ENCODE assay signal across 8 mouse cellular contexts in genomic region chr16:64872841-64873240, GRCm38 (mm10). TPM values are rescaled to one million over a fixed set of nuclear protein-coding genes. Genes with fewer than 3 reads are reported as not detected.
A peak's percentile ranks its signal among the peaks of the same experiment; 100 is the strongest.
DNase-seq lines count a peak whose midpoint lies in the region; ATAC-seq and TF ChIP-seq lines count a peak whose summit lies in the region.

No protein-coding gene starts in this region.

- no peaks in the 10 kb centered on the region for H3K9me3 ChIP-seq in kidney, postnatal 0 days (replicated peaks; ENCODE audit: low read length)
- H3K9me3 ChIP-seq in hindbrain, embryonic 14.5 days (ENCODE audit: control insufficient read depth, low read length): no peaks in the 10 kb centered on the region
- H3K9me3 ChIP-seq in midbrain, embryonic 14.5 days (ENCODE audit: control insufficient read depth, low read length): no peaks in the 10 kb centered on the region

- H3K27ac ChIP-seq in kidney, postnatal 0 days: 0 out of 2 replicates have a peak overlapping the region, but pooled peaks have one; percentile 34
- no peak overlapping the region for H3K27ac ChIP-seq in brown adipose tissue, adult 24 weeks (replicated peaks; ENCODE audit: low read depth, low read length)
- no peak overlapping the region for H3K27ac ChIP-seq in hindbrain, embryonic 14.5 days
- no peak overlapping the region for H3K27ac ChIP-seq in midbrain, embryonic 14.5 days (replicated peaks; ENCODE audit: low read depth, low read length)

- 6% methylated on average over 7 of the region's 7 CpGs for WGBS in kidney, postnatal 0 days
- WGBS in hindbrain, embryonic 14.5 days: 9% methylated on average over 7 of the region's 7 CpGs
- 15% methylated on average over 7 of the region's 7 CpGs for WGBS in midbrain, embryonic 14.5 days

- H3K4me2 ChIP-seq in kidney, postnatal 0 days (ENCODE audit: low read length): peak overlapping the region; percentile 64
- peak overlapping the region; percentile 73 for H3K4me2 ChIP-seq in hindbrain, embryonic 14.5 days (replicated peaks)
- H3K4me2 ChIP-seq in midbrain, embryonic 14.5 days (ENCODE audit: low read length): peak overlapping the region; percentile 58

- H3K4me3 ChIP-seq in kidney, postnatal 0 days (replicated peaks; ENCODE audit: low read depth, low read length): peak overlapping the region; percentile 82
- peak overlapping the region; percentile 45; the same call in 1 of the 2 replicates for H3K4me3 ChIP-seq in brown adipose tissue, adult 24 weeks (ENCODE audit: insufficient read depth, low read depth, low read length)
- H3K4me3 ChIP-seq in hindbrain, embryonic 14.5 days (replicated peaks; ENCODE audit: low read length): peak overlapping the region; percentile 13; the same call in 1 of the 2 replicates
- H3K4me3 ChIP-seq in midbrain, embryonic 14.5 days (replicated peaks; ENCODE audit: low read depth, low read length): no peak overlapping the region

- H3K36me3 ChIP-seq in kidney, postnatal 0 days (ENCODE audit: insufficient read depth, low read length): no peaks in the 10 kb centered on the region
- no peaks in the 10 kb centered on the region for H3K36me3 ChIP-seq in hindbrain, embryonic 14.5 days (replicated peaks; ENCODE audit: control insufficient read depth, insufficient read depth)
- no peaks in the 10 kb centered on the region for H3K36me3 ChIP-seq in midbrain, embryonic 14.5 days (ENCODE audit: control insufficient read depth, insufficient read depth, low read length)

- H3K4me1 ChIP-seq in kidney, postnatal 0 days (replicated peaks; ENCODE audit: insufficient read depth, low read length): 0 out of 2 replicates have a peak, but pooled peaks cover 3% of the 10 kb centered on the region
- no peaks in the 10 kb centered on the region for H3K4me1 ChIP-seq in brown adipose tissue, adult 24 weeks (ENCODE audit: control insufficient read depth, insufficient read depth, insufficient read length, low read length)
- no peaks in the 10 kb centered on the region for H3K4me1 ChIP-seq in hindbrain, embryonic 14.5 days (replicated peaks; ENCODE audit: control insufficient read depth, insufficient read depth, low read length)
- H3K4me1 ChIP-seq in midbrain, embryonic 14.5 days (ENCODE audit: control insufficient read depth, insufficient read depth, low read length): no peaks in the 10 kb centered on the region

- DNase-seq in kidney, postnatal 0 days (ENCODE audit: low spot score): peak; percentile 66
- no peak for DNase-seq in kidney, postnatal 14 days
- DNase-seq in hindbrain, embryonic 14.5 days (ENCODE audit: low spot score): no peak
- peak; percentile 18 for DNase-seq in midbrain, embryonic 14.5 days
- no peak for DNase-seq in gastrocnemius, postnatal 10 days
- no peak for DNase-seq in kidney, adult 8-10 months
- no peak for DNase-seq in spleen, postnatal 14 days (ENCODE audit: low spot score in 2 of 2)

- no peaks in the 10 kb centered on the region for H3K27me3 ChIP-seq in kidney, postnatal 0 days (ENCODE audit: insufficient read depth, low read length)
- H3K27me3 ChIP-seq in hindbrain, embryonic 14.5 days (ENCODE audit: control insufficient read depth, insufficient read depth, low read length): no peaks in the 10 kb centered on the region
- no peaks in the 10 kb centered on the region for H3K27me3 ChIP-seq in midbrain, embryonic 14.5 days (ENCODE audit: control insufficient read depth, insufficient read depth, low read length)

- no peak overlapping the region for H3K9ac ChIP-seq in kidney, postnatal 0 days (ENCODE audit: low read depth, low read length)
- peak overlapping the region; percentile 11; the same call in 1 of the 2 replicates for H3K9ac ChIP-seq in hindbrain, embryonic 14.5 days
- no peak overlapping the region for H3K9ac ChIP-seq in midbrain, embryonic 14.5 days (replicated peaks; ENCODE audit: low read length)

- ATAC-seq in kidney, postnatal 0 days (replicated peaks; ENCODE audit: low FRiP score, low read depth): no peak
- no peak for ATAC-seq in hindbrain, embryonic 14.5 days (ENCODE audit: low FRiP score)
- no peak for ATAC-seq in midbrain, embryonic 14.5 days (ENCODE audit: low FRiP score, low TSS enrichment)

- TF ChIP-seq CTCF in kidney, postnatal 0 days (IDR thresholded peaks at IDR 0.05; ENCODE audit: low read depth): no peak

RNA-seq across cellular contexts. Expression of gene Cggbp1, which starts 21.0 kb away (rescaled TPM):
- polyA plus RNA-seq in kidney, postnatal 0 days (2015; fragmentation: Nextera tagmentation; extraction: Ambion mirVana): 64.2 and 66.4 TPM in 2 replicates
- polyA plus RNA-seq in brown adipose tissue, adult 24 weeks (2012; ENCODE audit: insufficient read depth, insufficient read length, missing spikeins): 36.9 and 40.2 TPM in 2 replicates
- 86.9 and 103 TPM in 2 replicates for polyA plus RNA-seq in hindbrain, embryonic 14.5 days (2014; fragmentation: Nextera tagmentation; extraction: Ambion mirVana)
- polyA plus RNA-seq in midbrain, embryonic 14.5 days (2014; fragmentation: Nextera tagmentation; extraction: Ambion mirVana): 80.6 and 106 TPM in 2 replicates
- 10 to 100 TPM; 40.8 to 45.4 TPM for total RNA-seq in gastrocnemius, postnatal 10 days (2021)

RNA-seq across cellular contexts. Expression of gene Zfp654, which starts 21.4 kb away (rescaled TPM):
- polyA plus RNA-seq in kidney, postnatal 0 days (2015; fragmentation: Nextera tagmentation; extraction: Ambion mirVana): 5.1 TPM in 2 replicates
- polyA plus RNA-seq in brown adipose tissue, adult 24 weeks (2012; ENCODE audit: insufficient read depth, insufficient read length, missing spikeins): 4.7 and 6.2 TPM in 2 replicates
- polyA plus RNA-seq in hindbrain, embryonic 14.5 days (2014; fragmentation: Nextera tagmentation; extraction: Ambion mirVana): 8.2 and 9.5 TPM in 2 replicates
- 8.6 and 10.8 TPM in 2 replicates for polyA plus RNA-seq in midbrain, embryonic 14.5 days (2014; fragmentation: Nextera tagmentation; extraction: Ambion mirVana)
- total RNA-seq in gastrocnemius, postnatal 10 days (2021): 1 to 10 TPM; 7.5 to 8.1 TPM

Comparison
In these comparisons a context has a peak if more than half of its experiments do, and no peak if none do; other contexts are left out.
1. DNase-seq: peak in kidney, postnatal 0 days (single experiment) and midbrain, embryonic 14.5 days (single experiment); none in kidney, postnatal 14 days (single experiment), hindbrain, embryonic 14.5 days (single experiment), gastrocnemius, postnatal 10 days (single experiment), kidney, adult 8-10 months (0 of 2) and spleen, postnatal 14 days (0 of 2).
2. Peak in every context shown above with its lines, with median percentiles within 50 percentile points of each other: H3K4me2 ChIP-seq.